Mouse (Mus musculus) lung, postnatal 4 days (tissue): ENCODE results near the gene Sh2b2.

Experiments
- DNase-seq, 2 experiments: peaks; one replicate each; pipeline ENCODE4 v3.0.0; 2021

Gene Sh2b2

GRCm38 (mm10) chr5:136179594-136179993 lies 66.8 kb downstream of the Sh2b2 start:
- peak in 1 of 2 experiments; percentile 12 for DNase-seq

GRCm38 (mm10) chr5:136173606-136174463 lies 72.5 kb downstream of the Sh2b2 start:
- peak; percentile 87 to 94 for DNase-seq

GRCm38 (mm10) chr5:136172939-136173338 lies 73.4 kb downstream of the Sh2b2 start:
- no peak for DNase-seq

- peak in 1 of 2 experiments; percentile 57 for DNase-seq
Measured at GRCm38 (mm10) chr5:136171363-136172341, 74.7 kb downstream of the Sh2b2 start.

GRCm38 (mm10) chr5:136170512-136171362 lies 75.6 kb downstream of the Sh2b2 start, which contains the start of gene Orai2:
Gene Orai2 (minus strand): TSS chr5:136170713.
- peak; percentile 89 to 91 for DNase-seq

GRCm38 (mm10) chr5:136169626-136170511 lies 76.5 kb downstream of the Sh2b2 start:
- DNase-seq: peak; percentile 55 to 64
